Mouse (Mus musculus) thymus, adult 2 months (tissue): ENCODE data around the gene Pitpna. TPM values are rescaled to one million over a fixed set of nuclear protein-coding genes. Genes with fewer than 3 reads are reported as not detected.
A peak's percentile ranks its signal among the peaks of the same experiment; 100 is the strongest.
"Not testable (repeated sequence)": the region's sequence is repeated elsewhere in the genome, so short reads cannot be mapped to it uniquely, and the experiment has no call there.

Experiments
- DNase-seq: peaks from one replicate; pipeline ENCODE4 v3.0.0; 2021
- H3K27ac ChIP-seq: fragments of 200-500 bp; 2 replicates; pipeline ENCODE4 v1.5.1; 2012; ENCODE audit warnings: low read length, control low read depth; ENCODE audit not compliant: control insufficient read depth, insufficient read depth
- H3K27me3 ChIP-seq: fragments of 200-500 bp; 2 replicates; pipeline ENCODE4 v1.6.1; 2012; ENCODE audit warnings: mild to moderate bottlenecking, low read length, moderate library complexity, mixed read lengths; ENCODE audit not compliant: control insufficient read depth, insufficient read depth
- H3K36me3 ChIP-seq: fragments of 200-500 bp; 2 replicates; pipeline ENCODE4 v1.6.1; 2012; ENCODE audit warnings: mild to moderate bottlenecking, low read length, moderate library complexity; ENCODE audit not compliant: control insufficient read depth, insufficient read depth
- H3K4me1 ChIP-seq: fragments of 200-500 bp; replicated peaks from 2 replicates; pipeline ENCODE4 v1.6.1; 2012; ENCODE audit warnings: low read length; ENCODE audit not compliant: control insufficient read depth, insufficient read depth
- H3K4me3 ChIP-seq: fragments of 200-500 bp; 2 replicates; pipeline ENCODE4 v1.5.1; 2012; ENCODE audit warnings: mild to moderate bottlenecking, low read length, control low read depth, moderate library complexity; ENCODE audit not compliant: control insufficient read depth, insufficient read depth
- CTCF ChIP-seq: fragments of 200-500 bp; IDR thresholded peaks from 2 replicates; pipeline ENCODE4 v1.5.1; 2012; ENCODE audit warnings: mild to moderate bottlenecking, control low read depth, low read length, moderate library complexity, borderline replicate concordance; ENCODE audit not compliant: control insufficient read depth, poor library complexity, insufficient read depth; ENCODE audit errors: extremely low read depth
- POLR2A ChIP-seq: fragments of 200-500 bp; IDR thresholded peaks from 2 replicates; pipeline ENCODE4 v1.6.1; 2012; ENCODE audit warnings: mild to moderate bottlenecking, low read length, control low read depth, moderate library complexity; ENCODE audit not compliant: control insufficient read depth, poor library complexity, insufficient read depth; ENCODE audit errors: extremely low read depth
- WGBS: fragments of 180-500 bp; shearing (Covaris S2); methylation state at CpG from one replicate; pipeline ENCODE4 v1.1.7; 2018; 5-methylcytosine and 5-hydroxymethylcytosine counted together
- polyA plus RNA-seq: library from polyadenylated mRNA; depleted of rRNA; stranded (reverse); fragments of >200 nt; gene quantifications from 2 replicates; pipeline ENCODE4 v1.2.3, GENCODE M21; 2012

The Pitpna gene
- polyA plus RNA-seq, 1 experiment = 99.7 TPM

DNA sequence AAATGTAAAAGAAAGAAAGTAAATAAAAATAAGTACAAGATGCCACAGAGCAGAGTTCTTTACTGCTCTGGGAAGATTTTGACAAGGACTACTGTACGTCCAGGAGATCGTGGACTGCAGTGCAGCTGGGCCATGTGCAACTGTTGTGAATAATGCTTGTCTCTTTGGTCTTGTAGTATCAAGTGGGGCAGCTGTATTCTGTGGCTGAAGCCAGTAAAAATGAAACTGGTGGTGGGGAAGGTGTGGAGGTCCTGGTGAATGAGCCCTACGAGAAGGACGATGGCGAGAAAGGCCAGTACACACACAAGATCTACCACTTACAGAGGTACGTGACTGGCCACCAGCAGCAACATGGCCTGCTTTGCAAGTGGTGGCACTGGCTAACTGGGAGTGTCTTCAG, 10.1 kb downstream of the Pitpna start:
- H3K4me1 ChIP-seq = peaks cover 19% of the 10 kb centered on the region
- no peak for TF ChIP-seq POLR2A
- TF ChIP-seq CTCF = no peak
- no peak overlapping the region for H3K27ac ChIP-seq
- H3K27me3 ChIP-seq = no peaks in the 10 kb centered on the region
- DNase-seq = no peak
- no peak overlapping the region for H3K4me3 ChIP-seq
- 89% methylated on average over 6 of the region's 6 CpGs for WGBS
- H3K36me3 ChIP-seq = peaks cover 61% of the 10 kb centered on the region

DNA sequence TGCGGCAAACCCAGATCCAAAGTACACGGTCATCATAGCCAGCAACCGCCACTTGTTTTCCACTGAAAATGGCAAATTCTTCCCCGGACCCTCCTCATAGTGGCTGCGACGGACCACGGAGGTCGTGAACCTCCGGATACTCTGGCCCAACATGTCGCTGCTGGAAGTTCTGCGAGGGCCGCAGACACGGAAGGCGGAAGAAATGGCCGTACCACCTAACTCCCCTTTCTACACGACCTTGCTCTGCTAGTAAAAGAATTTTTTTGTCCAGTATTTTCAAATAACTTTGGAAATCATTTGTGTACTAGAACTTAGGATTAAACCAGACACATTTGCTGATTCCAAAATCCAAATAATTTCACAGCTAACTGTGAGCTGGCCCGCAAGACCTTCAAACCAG, 11.9 kb downstream of the Pitpna start:
- not testable (repeated sequence) for DNase-seq
- H3K36me3 ChIP-seq = peaks cover 76% of the 10 kb centered on the region
- WGBS = 97% methylated on average over 17 of the region's 17 CpGs

DNA sequence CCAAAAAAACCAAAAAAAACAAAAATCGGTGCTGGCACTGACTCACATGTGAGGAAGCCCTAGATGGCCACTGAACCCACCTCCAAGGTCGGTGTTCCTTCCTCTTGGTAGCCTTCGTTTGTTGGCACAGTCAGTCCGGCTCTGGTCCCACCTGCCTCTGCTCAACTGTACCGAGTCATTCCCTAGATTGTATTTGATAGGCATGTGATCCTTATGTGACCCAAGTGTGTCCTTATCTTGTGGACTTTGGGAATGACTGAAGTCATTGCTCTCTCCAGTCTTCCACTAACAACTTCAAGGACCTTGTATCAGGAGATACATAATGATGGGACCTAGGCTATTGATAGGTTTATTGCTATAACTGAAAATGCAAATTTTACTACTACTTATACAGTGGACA, 16.9 kb downstream of the Pitpna start:
- Histone ChIP-seq H3K4me1 (no peaks in the 10 kb centered on the region; the same call in 1 of the 2 replicates), H3K27ac (no peak overlapping the region), H3K27me3 (no peaks in the 10 kb centered on the region), H3K36me3 (peaks cover 93% of the 10 kb centered on the region), H3K4me3 (no peak overlapping the region)
- DNase-seq = no peak
- TF ChIP-seq CTCF = no peak
- no peak for TF ChIP-seq POLR2A
- WGBS = 83% methylated on average over 5 of the region's 5 CpGs

More for the DNA sequence above, 11.9 kb downstream of the Pitpna start:
- H3K4me1 ChIP-seq = peaks cover 11% of the 10 kb centered on the region
- not testable (repeated sequence) for H3K27ac ChIP-seq, H3K4me3 ChIP-seq, H3K27me3 ChIP-seq

- TF ChIP-seq POLR2A = no peak
- no peak for TF ChIP-seq CTCF
- H3K27ac ChIP-seq = 0 out of 2 replicates have a peak overlapping the region, but pooled peaks have one; percentile 26
Measured at GRCm38 (mm10) chr11:75605318-75605717, 17.4 kb downstream of the Pitpna start.

GRCm38 (mm10) chr11:75608776-75609175, 20.9 kb downstream of the Pitpna start:
- no peak for DNase-seq
- no peak overlapping the region for H3K4me3 ChIP-seq
- no peak for TF ChIP-seq POLR2A
- no peak for TF ChIP-seq CTCF
- peaks cover 85% of the 10 kb centered on the region for H3K36me3 ChIP-seq
- no peak overlapping the region for H3K27ac ChIP-seq
- no peaks in the 10 kb centered on the region; the same call in 1 of the 2 replicates for H3K4me1 ChIP-seq
- H3K27me3 ChIP-seq = no peaks in the 10 kb centered on the region
- 97% methylated on average over 5 of the region's 5 CpGs for WGBS

More at GRCm38 (mm10) chr11:75605318-75605717, 17.4 kb downstream of the Pitpna start:
- DNase-seq = no peak
- H3K27me3 ChIP-seq = no peaks in the 10 kb centered on the region
- no peak overlapping the region for H3K4me3 ChIP-seq
- H3K36me3 ChIP-seq = peaks cover 93% of the 10 kb centered on the region
- H3K4me1 ChIP-seq = no peaks in the 10 kb centered on the region; the same call in 1 of the 2 replicates
- WGBS = 4% methylated on average over 1 of the region's 1 CpGs

DNA sequence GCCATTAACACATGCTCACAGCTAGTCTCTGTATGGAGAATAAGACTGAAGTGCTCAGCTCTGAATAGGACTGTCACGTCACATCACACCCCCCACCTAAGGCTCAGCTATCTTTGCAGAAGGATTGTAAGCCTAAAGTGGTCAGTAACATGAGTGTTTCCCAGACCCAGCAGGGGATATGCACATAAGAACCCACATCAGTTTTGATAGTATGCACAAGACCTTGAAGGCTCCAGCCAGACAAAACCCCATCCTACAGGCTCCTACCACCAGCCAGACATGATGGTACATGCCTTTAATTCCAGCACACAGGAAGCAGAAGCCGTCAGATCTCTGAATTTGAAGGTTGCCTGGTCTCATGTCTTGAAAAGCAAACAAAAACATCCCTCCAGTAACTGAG, 22.1 kb downstream of the Pitpna start:
- DNase-seq = no peak
- no peaks in the 10 kb centered on the region; the same call in 1 of the 2 replicates for H3K4me1 ChIP-seq
- peaks cover 75% of the 10 kb centered on the region for H3K36me3 ChIP-seq
- no peak overlapping the region for H3K27ac ChIP-seq
- TF ChIP-seq POLR2A = no peak
- no peak for TF ChIP-seq CTCF
- no peak overlapping the region for H3K4me3 ChIP-seq
- WGBS = 91% methylated on average over 2 of the region's 2 CpGs
- H3K27me3 ChIP-seq = no peaks in the 10 kb centered on the region

DNA sequence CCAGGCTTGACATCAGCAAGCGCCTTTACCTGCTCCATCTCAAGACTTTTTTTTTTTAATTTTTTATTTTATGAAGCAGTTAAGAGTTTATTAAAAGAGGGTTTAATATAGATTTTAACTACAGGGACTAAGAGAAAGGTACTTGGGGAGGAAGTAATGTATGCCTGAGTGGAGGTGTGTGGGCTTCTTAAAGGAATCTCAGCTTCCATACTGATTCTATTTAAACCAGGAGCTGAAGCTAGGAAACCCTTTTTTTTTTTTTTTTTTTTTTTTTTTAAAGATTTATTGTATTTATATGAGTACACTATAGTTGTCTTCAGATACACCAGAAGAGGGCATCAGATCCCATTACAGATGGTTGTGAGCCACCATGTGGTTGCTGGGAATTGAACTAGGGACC, 26.9 kb downstream of the Pitpna start:
- no peaks in the 10 kb centered on the region for H3K27me3 ChIP-seq
- peaks cover 46% of the 10 kb centered on the region for H3K36me3 ChIP-seq
- 100% methylated on average over 1 of the region's 1 CpGs for WGBS
- H3K27ac ChIP-seq = no peak overlapping the region
- DNase-seq = no peak
- H3K4me3 ChIP-seq = no peak overlapping the region
- no peaks in the 10 kb centered on the region for H3K4me1 ChIP-seq
- TF ChIP-seq POLR2A (no peak), CTCF (no peak)
